ENCODE assay signal across 19 mouse cellular contexts in genomic region chr14:48593363-48593762, GRCm38 (mm10).
DNase-seq lines count a peak whose midpoint lies in the region; ATAC-seq and TF ChIP-seq lines count a peak whose summit lies in the region.
"Had no signal": no experiment of that assay in that cellular context is flagged by ENCODE, and none has a peak within 500 bp of the region (broad histone marks: within the 10 kb centered on the region; RNA-seq: fewer than 3 reads in every experiment).

No protein-coding gene starts in this region.

- DNase-seq in brain, embryonic 14.5 days (ENCODE audit: low read depth), result peak; percentile 64
- DNase-seq in hindbrain, postnatal 0 days (ENCODE audit: low spot score), result no peak
- no peak for DNase-seq in gastrocnemius, adult 8-10 months (ENCODE audit: low spot score in 2 of 2)
- DNase-seq in right cerebral cortex, adult 18-20 months, result no peak
- DNase-seq: cerebellum, adult 9-10 months; gastrocnemius, postnatal 25 days; kidney, adult 11 months; lung, embryonic 14.5 days; lung, postnatal 36 days had no signal

- no peak overlapping the region for H3K4me3 ChIP-seq in forebrain, embryonic 12.5 days (replicated peaks)
- no peak overlapping the region for H3K4me3 ChIP-seq in forebrain, embryonic 16.5 days (replicated peaks; ENCODE audit: low read length)
- no peak overlapping the region for H3K4me3 ChIP-seq in hindbrain, postnatal 0 days (ENCODE audit: low read length)
- H3K4me3 ChIP-seq in neural tube, embryonic 13.5 days, result no peak overlapping the region
- H3K4me3 ChIP-seq: embryonic facial prominence, embryonic 15.5 days; heart, embryonic 15.5 days; limb, embryonic 12.5 days; liver, embryonic 12.5 days had no signal

- peak; percentile 51; the same call in 1 of the 2 replicates for ATAC-seq in forebrain, embryonic 12.5 days (ENCODE audit: low FRiP score)
- ATAC-seq in forebrain, embryonic 16.5 days, result no peak
- peak; percentile 43; the same call in 1 of the 2 replicates for ATAC-seq in hindbrain, postnatal 0 days
- peak; percentile 67 for ATAC-seq in neural tube, embryonic 13.5 days (ENCODE audit: low read depth)
- no peak for ATAC-seq in megakaryocyte-erythroid progenitor cell, adult 5-6 weeks (replicated peaks; ENCODE audit: low FRiP score, low TSS enrichment, poor library complexity, severe bottlenecking)
- ATAC-seq: liver, embryonic 12.5 days had no signal

- no peak for TF ChIP-seq CTCF in brain, embryonic 14.5 days (IDR thresholded peaks at IDR 0.05; ENCODE audit: borderline replicate concordance, extremely low read depth, insufficient read depth, insufficient read length)
- no peak for TF ChIP-seq CTCF in hindbrain, postnatal 0 days (IDR thresholded peaks at IDR 0.05; ENCODE audit: low read depth)

- H3K27me3 ChIP-seq in forebrain, embryonic 12.5 days, result peaks cover 23% of the 10 kb centered on the region; the same call in 1 of the 2 replicates
- H3K27me3 ChIP-seq in forebrain, embryonic 16.5 days (replicated peaks; ENCODE audit: control insufficient read depth, insufficient read depth, low read length), result no peaks in the 10 kb centered on the region
- H3K27me3 ChIP-seq in hindbrain, postnatal 0 days (ENCODE audit: insufficient read depth, low read length), result no peaks in the 10 kb centered on the region
- H3K27me3 ChIP-seq in neural tube, embryonic 13.5 days, result peaks cover 8% of the 10 kb centered on the region; the same call in 1 of the 2 replicates
- H3K27me3 ChIP-seq: heart, embryonic 15.5 days; limb, embryonic 12.5 days had no signal

- WGBS in forebrain, embryonic 12.5 days, result 77% methylated on average over 8 of the region's 8 CpGs
- WGBS in forebrain, embryonic 16.5 days, result 74% methylated on average over 8 of the region's 8 CpGs
- WGBS in hindbrain, postnatal 0 days, result 37% methylated on average over 8 of the region's 8 CpGs
- 39% methylated on average over 8 of the region's 8 CpGs for WGBS in neural tube, embryonic 13.5 days

- H3K27ac ChIP-seq in forebrain, embryonic 12.5 days, result no peak overlapping the region
- H3K27ac ChIP-seq in forebrain, embryonic 16.5 days (ENCODE audit: low read length), result no peak overlapping the region
- H3K27ac ChIP-seq in hindbrain, postnatal 0 days, result no peak overlapping the region
- H3K27ac ChIP-seq in neural tube, embryonic 13.5 days (replicated peaks), result 0 out of 2 replicates have a peak overlapping the region, but pooled peaks have one; percentile 1
- H3K27ac ChIP-seq: embryonic facial prominence, embryonic 15.5 days; heart, embryonic 15.5 days; kidney, postnatal 0 days; limb, embryonic 12.5 days; liver, embryonic 12.5 days had no signal

- H3K4me2 ChIP-seq in forebrain, embryonic 12.5 days, result no peak overlapping the region
- H3K4me2 ChIP-seq in forebrain, embryonic 16.5 days (ENCODE audit: low read length), result no peak overlapping the region
- no peak overlapping the region for H3K4me2 ChIP-seq in hindbrain, postnatal 0 days (ENCODE audit: low read depth, low read length)
- no peak overlapping the region for H3K4me2 ChIP-seq in neural tube, embryonic 13.5 days
- H3K4me2 ChIP-seq: embryonic facial prominence, embryonic 15.5 days; heart, embryonic 15.5 days; limb, embryonic 12.5 days; liver, embryonic 12.5 days; lung, embryonic 14.5 days had no signal

- H3K9me3 ChIP-seq in forebrain, embryonic 12.5 days, result no peaks in the 10 kb centered on the region
- no peaks in the 10 kb centered on the region for H3K9me3 ChIP-seq in forebrain, embryonic 16.5 days (ENCODE audit: control insufficient read depth, low read length)
- H3K9me3 ChIP-seq in hindbrain, postnatal 0 days (ENCODE audit: low read length), result no peaks in the 10 kb centered on the region
- H3K9me3 ChIP-seq in neural tube, embryonic 13.5 days, result no peaks in the 10 kb centered on the region
- H3K9me3 ChIP-seq: embryonic facial prominence, embryonic 15.5 days; G1E; heart, embryonic 15.5 days; limb, embryonic 12.5 days; liver, embryonic 12.5 days had no signal

- H3K9ac ChIP-seq in forebrain, embryonic 12.5 days, result no peak overlapping the region
- H3K9ac ChIP-seq in forebrain, embryonic 16.5 days (replicated peaks; ENCODE audit: low read depth, low read length), result no peak overlapping the region
- H3K9ac ChIP-seq in hindbrain, postnatal 0 days (replicated peaks; ENCODE audit: low read length), result no peak overlapping the region
- H3K9ac ChIP-seq in neural tube, embryonic 13.5 days, result no peak overlapping the region
- H3K9ac ChIP-seq: embryonic facial prominence, embryonic 15.5 days; heart, embryonic 15.5 days; limb, embryonic 12.5 days; liver, embryonic 12.5 days; lung, embryonic 14.5 days had no signal

- TF ChIP-seq POLR2A in brain, embryonic 14.5 days (IDR thresholded peaks at IDR 0.05; ENCODE audit: borderline replicate concordance, extremely low read depth, insufficient read depth, insufficient read length, poor library complexity, severe bottlenecking), result no peak

- H3K4me1 ChIP-seq in forebrain, embryonic 12.5 days, result peaks cover 12% of the 10 kb centered on the region; the same call in 1 of the 2 replicates
- 0 out of 2 replicates have a peak, but pooled peaks cover 3% of the 10 kb centered on the region for H3K4me1 ChIP-seq in forebrain, embryonic 16.5 days (replicated peaks; ENCODE audit: control insufficient read depth, insufficient read depth, low read length)
- no peaks in the 10 kb centered on the region for H3K4me1 ChIP-seq in hindbrain, postnatal 0 days (ENCODE audit: insufficient read depth, low read length)
- H3K4me1 ChIP-seq in neural tube, embryonic 13.5 days (replicated peaks), result peaks cover 23% of the 10 kb centered on the region

- no peaks in the 10 kb centered on the region for H3K36me3 ChIP-seq in forebrain, embryonic 12.5 days (replicated peaks)
- H3K36me3 ChIP-seq in forebrain, embryonic 16.5 days (ENCODE audit: control insufficient read depth, insufficient read depth), result no peaks in the 10 kb centered on the region
- H3K36me3 ChIP-seq in hindbrain, postnatal 0 days (ENCODE audit: insufficient read depth, low read length), result no peaks in the 10 kb centered on the region
- H3K36me3 ChIP-seq in neural tube, embryonic 13.5 days, result no peaks in the 10 kb centered on the region
- H3K36me3 ChIP-seq: embryonic facial prominence, embryonic 15.5 days; G1E; heart, embryonic 15.5 days; limb, embryonic 12.5 days; liver, embryonic 12.5 days had no signal

Comparison
In these comparisons a context has a peak if more than half of its experiments do, and no peak if none do; other contexts are left out.
1. ATAC-seq: peak in forebrain, embryonic 12.5 days (single experiment), hindbrain, postnatal 0 days (single experiment) and neural tube, embryonic 13.5 days (single experiment); none in forebrain, embryonic 16.5 days (single experiment) and megakaryocyte-erythroid progenitor cell, adult 5-6 weeks (single experiment).